Mouse (Mus musculus) E14TG2a.4 (cell line): ENCODE results near the gene Chodl.

Experiments
- CTCF ChIP-seq: conservative IDR thresholded peaks from 2 replicates; pipeline ENCODE4 v1.5.1; 2014; ENCODE audit warnings: low read length
- NANOG ChIP-seq: IDR thresholded peaks from 2 replicates; pipeline ENCODE4 v1.6.1; 2014; ENCODE audit warnings: borderline replicate concordance, low read length, mixed read lengths
- POU5F1 ChIP-seq: IDR thresholded peaks from 2 replicates; pipeline ENCODE4 v1.6.1; 2014; ENCODE audit warnings: low read length, borderline replicate concordance

DNA sequence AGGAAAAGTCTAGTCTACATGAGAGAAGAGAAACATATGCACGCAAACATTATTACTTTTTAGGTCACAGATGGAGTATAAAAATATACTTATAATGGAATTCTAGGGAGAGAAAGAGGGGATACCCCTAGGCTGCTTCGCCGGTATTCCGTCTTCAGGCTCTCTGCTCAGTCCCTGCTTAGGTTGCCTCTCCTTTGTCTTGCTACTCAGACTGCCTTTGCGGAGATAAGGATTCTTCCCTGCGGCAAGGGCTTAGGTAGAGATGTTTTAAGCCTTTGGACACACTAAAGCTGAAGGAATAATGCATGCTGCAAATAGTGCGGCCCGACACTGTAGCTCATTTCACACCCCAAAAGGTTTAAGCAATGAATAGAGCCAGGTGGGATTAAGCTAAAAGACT, 45.6 kb downstream of the Chodl start:
- TF ChIP-seq CTCF (no peak), NANOG (no peak), POU5F1 (no peak)
